Mouse (Mus musculus) olfactory bulb, adult 2 months (tissue): Measurements from ENCODE around the gene Tcl1.

Experiments used
- CTCF ChIP-seq: fragments of 200-500 bp; IDR thresholded peaks from 2 replicates; pipeline ENCODE4 v1.5.1; 2012; ENCODE audit warnings: low read depth, mild to moderate bottlenecking, low read length, moderate library complexity; ENCODE audit not compliant: insufficient read depth
- POLR2A ChIP-seq: fragments of 200-500 bp; IDR thresholded peaks from 2 replicates; pipeline ENCODE4 v1.6.1; 2012; ENCODE audit warnings: mild to moderate bottlenecking, low read depth, low read length, moderate library complexity; ENCODE audit not compliant: insufficient read depth

GRCm38 (mm10) chr12:105208441-105208840 lies 14.2 kb downstream of the Tcl1 start:
- TF ChIP-seq POLR2A (no peak), CTCF (no peak)
